Mouse (Mus musculus) G1E (cell line): ENCODE measurements around the gene 1700069L16Rik. TPM values are rescaled to one million over a fixed set of nuclear protein-coding genes. Genes with fewer than 3 reads are reported as not detected.

ENCODE experiments used
- ATAC-seq: 2 replicates; pipeline ENCODE4 v1.8.0; 2016; ENCODE audit warnings: mild to moderate bottlenecking; ENCODE audit not compliant: insufficient number of reproducible peaks, poor library complexity, low FRiP score, severe bottlenecking; ENCODE audit errors: extremely low read depth
- DNase-seq: peaks from one replicate; pipeline ENCODE4 v3.0.0; 2012; ENCODE audit warnings: low spot score
- H3K27me3 ChIP-seq: 2 replicates; pipeline ENCODE4 v1.6.1; 2012; ENCODE audit warnings: mild to moderate bottlenecking, low read length, inconsistent platforms; ENCODE audit not compliant: insufficient read depth
- H3K36me3 ChIP-seq: replicated peaks from 2 replicates; pipeline ENCODE3; 2012; ENCODE audit warnings: mild to moderate bottlenecking, inconsistent platforms
- H3K4me1 ChIP-seq: 2 replicates; pipeline ENCODE4 v1.6.1; 2012; ENCODE audit warnings: low read depth, low read length, inconsistent platforms, mixed read lengths; ENCODE audit not compliant: insufficient read depth
- H3K4me3 ChIP-seq: 2 replicates; pipeline ENCODE4 v1.5.1; 2012; ENCODE audit warnings: low read depth, mild to moderate bottlenecking, inconsistent platforms, low read length, moderate library complexity, mixed read lengths
- H3K9me3 ChIP-seq: replicated peaks from 2 replicates; pipeline ENCODE4 v1.6.1; 2012; ENCODE audit warnings: inconsistent platforms
- CTCF ChIP-seq: IDR thresholded peaks from 2 replicates; pipeline ENCODE4 v1.5.1; 2012; ENCODE audit warnings: low read depth, low read length, inconsistent platforms, mixed read lengths
- GATA1 ChIP-seq: IDR thresholded peaks from 2 replicates; pipeline ENCODE4 v1.6.1; 2012; ENCODE audit warnings: borderline replicate concordance, low read length, inconsistent platforms, mixed read lengths
- GATA2 ChIP-seq: IDR thresholded peaks from 2 replicates; pipeline ENCODE4 v1.6.1; 2012; ENCODE audit warnings: low read depth, low read length, inconsistent platforms, borderline replicate concordance
- POLR2AphosphoS5 ChIP-seq: IDR thresholded peaks from 2 replicates; pipeline ENCODE4 v1.6.1; 2012; ENCODE audit warnings: low read depth, low read length, inconsistent platforms; ENCODE audit not compliant: insufficient replicate concordance
- TAL1 ChIP-seq: conservative IDR thresholded peaks from 2 replicates; pipeline ENCODE4 v1.6.1; 2012; ENCODE audit warnings: low read depth, low read length, inconsistent platforms, mixed read lengths
- polyA plus RNA-seq: library from polyadenylated mRNA; stranded (reverse); fragments of >175 nt; gene quantifications from 2 replicates; pipeline ENCODE4 v1.2.3, GENCODE M21; 2012
- total RNA-seq, 2 experiments: library from RNA; stranded (forward) in 1 of 2; stranded (reverse) in 1 of 2; fragments of 200-1000 nt in 1 of 2; fragments of >200 nt in 1 of 2; fragmentation: Nextera tagmentation in 1 of 2; gene quantifications; 2 replicates each; pipeline ENCODE4 v1.2.3; 2014 to 2017

The 1700069L16Rik gene
- total and polyA plus RNA-seq, 3 experiments = not detected

- TF ChIP-seq POLR2AphosphoS5 (no peak), TAL1 (no peak), GATA1 (no peak), GATA2 (no peak), CTCF (no peak)
- Histone ChIP-seq H3K4me1 (no peaks in the 10 kb centered on the region), H3K36me3 (no peaks in the 10 kb centered on the region), H3K27me3 (no peaks in the 10 kb centered on the region), H3K9me3 (peaks cover 83% of the 10 kb centered on the region), H3K4me3 (no peak overlapping the region)
- ATAC-seq (no peak), DNase-seq (no peak)
These were observed 72.4 kb downstream of the 1700069L16Rik start for GRCm38 (mm10) chr5:113652215-113652614.

GRCm38 (mm10) chr5:113650035-113650865 is 74.3 kb downstream of the 1700069L16Rik start, which contains the start of gene Cmklr1:
Gene Cmklr1 (minus strand): TSS chr5:113650426.
- H3K27me3 ChIP-seq = no peaks in the 10 kb centered on the region
- ATAC-seq (no peak), DNase-seq (no peak)
- peaks cover 81% of the 10 kb centered on the region for H3K9me3 ChIP-seq
- TF ChIP-seq GATA1 (no peak), POLR2AphosphoS5 (no peak), CTCF (no peak), GATA2 (no peak), TAL1 (no peak)
- no peaks in the 10 kb centered on the region for H3K36me3 ChIP-seq
- H3K4me1 ChIP-seq = no peaks in the 10 kb centered on the region
- H3K4me3 ChIP-seq = no peak within 1 kb of the TSS; the same call in 1 of the 2 replicates

GRCm38 (mm10) chr5:113648647-113649211 is 75.8 kb downstream of the 1700069L16Rik start:
- no peaks in the 10 kb centered on the region for H3K4me1 ChIP-seq
- DNase-seq (no peak), ATAC-seq (no peak)
- H3K4me3 ChIP-seq = no peak overlapping the region
- peaks cover 83% of the 10 kb centered on the region for H3K9me3 ChIP-seq
- H3K27me3 ChIP-seq = no peaks in the 10 kb centered on the region
- TF ChIP-seq GATA1 (no peak), CTCF (no peak), TAL1 (no peak), POLR2AphosphoS5 (no peak), GATA2 (no peak)
- no peaks in the 10 kb centered on the region for H3K36me3 ChIP-seq

- DNase-seq (no peak), ATAC-seq (no peak)
- TF ChIP-seq POLR2AphosphoS5 (no peak), CTCF (no peak), GATA1 (no peak), GATA2 (no peak), TAL1 (no peak)
- Histone ChIP-seq H3K4me1 (no peaks in the 10 kb centered on the region), H3K9me3 (peaks cover 88% of the 10 kb centered on the region), H3K36me3 (no peaks in the 10 kb centered on the region), H3K27me3 (no peaks in the 10 kb centered on the region), H3K4me3 (no peak overlapping the region)
These were observed 77.4 kb downstream of the 1700069L16Rik start for GRCm38 (mm10) chr5:113647141-113647540.

GRCm38 (mm10) chr5:113644520-113644919 is 80.1 kb downstream of the 1700069L16Rik start:
- Histone ChIP-seq H3K27me3 (no peaks in the 10 kb centered on the region), H3K4me1 (no peaks in the 10 kb centered on the region), H3K9me3 (peaks cover 89% of the 10 kb centered on the region), H3K4me3 (no peak overlapping the region), H3K36me3 (no peaks in the 10 kb centered on the region)
- ATAC-seq = no peak
- no peak for DNase-seq
- no peak for TF ChIP-seq TAL1
- TF ChIP-seq GATA1 = no peak
- no peak for TF ChIP-seq POLR2AphosphoS5
- TF ChIP-seq GATA2 = no peak
- TF ChIP-seq CTCF = no peak
